Mouse (Mus musculus): ENCODE measurements around the gene Tas2r114. TPM values are rescaled to one million over a fixed set of nuclear protein-coding genes. Genes with fewer than 3 reads are reported as not detected.

Gene Tas2r114
- polyA plus RNA-seq, 2 experiments: not detected

GRCm38 (mm10) chr6:131660049-131660448 lies 29.8 kb downstream of the Tas2r114 start, which contains the start of gene Tas2r107:
Tas2r107 (minus strand) TSS chr6:131660149.
- no peaks in the 10 kb centered on the region for H3K9me3 ChIP-seq (ENCODE audit: control insufficient read depth, low read length)
- no peaks in the 10 kb centered on the region for H3K36me3 ChIP-seq (replicated peaks; ENCODE audit: control insufficient read depth, insufficient read depth, low read depth)
- H3K4me1 ChIP-seq (replicated peaks; ENCODE audit: control insufficient read depth in 2 of 2, insufficient read depth in 2 of 2, low read length in 1 of 2): no peaks in the 10 kb centered on the region
- H3K4me3 ChIP-seq (ENCODE audit: insufficient read depth in 1 of 2, low read depth in 2 of 2, low read length in 2 of 2): no peak within 1 kb of the TSS
- H3K4me2 ChIP-seq (ENCODE audit: low read depth): no peak within 1 kb of the TSS
- DNase-seq (ENCODE audit: low read depth in 3 of 3, low spot score in 3 of 3) (no peak), ATAC-seq (ENCODE audit: insufficient read depth) (no peak)
- H3K27ac ChIP-seq: no peak within 1 kb of the TSS
- TF ChIP-seq EP300 (IDR thresholded peaks at IDR 0.05; ENCODE audit: low read depth): no peak
- no peak for TF ChIP-seq CTCF (IDR thresholded peaks at IDR 0.05; ENCODE audit: low read depth)
- H3K27me3 ChIP-seq (ENCODE audit: control insufficient read depth, insufficient read depth, low read length): no peaks in the 10 kb centered on the region
- no peak within 1 kb of the TSS for H3K9ac ChIP-seq (replicated peaks)

Other genes with a start within 250 kb of the Tas2r114 start
- gene 5430401F13Rik, start 203.7 kb downstream of the Tas2r114 start, polyA plus RNA-seq (2012; rRNA removed): not detected in 2 replicates
- not detected in 2 replicates for gene 5430401F13Rik, start 203.7 kb downstream of the Tas2r114 start, polyA plus RNA-seq (2014; fragmentation: Nextera tagmentation; extraction: Ambion mirVana)
- gene Gm6619, start 203.7 kb downstream of the Tas2r114 start, polyA plus RNA-seq (2012; rRNA removed): not detected in 2 replicates
- not detected in 2 replicates for gene Gm6619, start 203.7 kb downstream of the Tas2r114 start, polyA plus RNA-seq (2014; fragmentation: Nextera tagmentation; extraction: Ambion mirVana)
- not detected in 2 replicates for gene Tas2r130, start 59.2 kb downstream of the Tas2r114 start, polyA plus RNA-seq (2012; rRNA removed)
- gene Tas2r130, start 59.2 kb downstream of the Tas2r114 start, polyA plus RNA-seq (2014; fragmentation: Nextera tagmentation; extraction: Ambion mirVana): not detected in 2 replicates
- not detected in 2 replicates for gene Tas2r107, start 29.9 kb downstream of the Tas2r114 start, polyA plus RNA-seq (2012; rRNA removed)
- gene Tas2r107, start 29.9 kb downstream of the Tas2r114 start, polyA plus RNA-seq (2014; fragmentation: Nextera tagmentation; extraction: Ambion mirVana): not detected in 2 replicates
- gene Tas2r106, start 11.2 kb downstream of the Tas2r114 start, polyA plus RNA-seq (2012; rRNA removed): not detected in 2 replicates
- gene Tas2r106, start 11.2 kb downstream of the Tas2r114 start, polyA plus RNA-seq (2014; fragmentation: Nextera tagmentation; extraction: Ambion mirVana): not detected in 2 replicates
- not detected in 2 replicates for gene Tas2r104, start 4.3 kb downstream of the Tas2r114 start, polyA plus RNA-seq (2012; rRNA removed)
- not detected in 2 replicates for gene Tas2r104, start 4.3 kb downstream of the Tas2r114 start, polyA plus RNA-seq (2014; fragmentation: Nextera tagmentation; extraction: Ambion mirVana)
- not detected in 2 replicates for gene Tas2r105, start 2.6 kb downstream of the Tas2r114 start, polyA plus RNA-seq (2012; rRNA removed)
- not detected in 2 replicates for gene Tas2r105, start 2.6 kb downstream of the Tas2r114 start, polyA plus RNA-seq (2014; fragmentation: Nextera tagmentation; extraction: Ambion mirVana)